Comparison of ENCODE assay signal across 8 mouse cellular contexts in genomic region chr8:69821971-69822385, GRCm38 (mm10). TPM values are rescaled to one million over a fixed set of nuclear protein-coding genes. Genes with fewer than 3 reads are reported as not detected.
DNase-seq lines count a peak whose midpoint lies in the region; ATAC-seq and TF ChIP-seq lines count a peak whose summit lies in the region.

No protein-coding gene starts in this region.

- H3K4me3 ChIP-seq in layer of hippocampus, adult 2 months: peak overlapping the region; percentile 46
- H3K4me3 ChIP-seq in forebrain, embryonic 13.5 days: peak overlapping the region; percentile 62
- H3K4me3 ChIP-seq in kidney, embryonic 15.5 days (replicated peaks): peak overlapping the region; percentile 67

- H3K4me1 ChIP-seq in forebrain, embryonic 13.5 days: peaks cover 33% of the 10 kb centered on the region
- peaks cover 34% of the 10 kb centered on the region for H3K4me1 ChIP-seq in kidney, embryonic 15.5 days

- H3K36me3 ChIP-seq in forebrain, embryonic 13.5 days (ENCODE audit: poor library complexity, severe bottlenecking): peaks cover 49% of the 10 kb centered on the region
- peaks cover 32% of the 10 kb centered on the region for H3K36me3 ChIP-seq in kidney, embryonic 15.5 days

- WGBS in forebrain, embryonic 13.5 days: 0% methylated on average over 16 of the region's 22 CpGs
- under 1% methylated on average over 14 of the region's 22 CpGs for WGBS in kidney, embryonic 15.5 days

- H3K27ac ChIP-seq in layer of hippocampus, adult 2 months: no peak overlapping the region
- peak overlapping the region; percentile 61; the same call in 1 of the 2 replicates for H3K27ac ChIP-seq in forebrain, embryonic 13.5 days
- peak overlapping the region; percentile 88 for H3K27ac ChIP-seq in kidney, embryonic 15.5 days

- H3K4me2 ChIP-seq in forebrain, embryonic 13.5 days: peak overlapping the region; percentile 81
- H3K4me2 ChIP-seq in kidney, embryonic 15.5 days: peak overlapping the region; percentile 85

- no peak for TF ChIP-seq CTCF in layer of hippocampus, adult 2 months (conservative IDR thresholded peaks at IDR 0.05)

- H3K9me3 ChIP-seq in forebrain, embryonic 13.5 days (replicated peaks): no peaks in the 10 kb centered on the region
- H3K9me3 ChIP-seq in kidney, embryonic 15.5 days (replicated peaks): no peaks in the 10 kb centered on the region

- no peak for DNase-seq in layer of hippocampus, adult 2 months (ENCODE audit: low spot score in 2 of 2)
- DNase-seq in layer of hippocampus, adult 18-20 months (ENCODE audit: low spot score in 2 of 2): no peak
- peak; percentile 53 for DNase-seq in ZHBTc4 (ENCODE audit: low read depth, low spot score)
- peak; percentile 81 for DNase-seq in testis, postnatal 14 days (ENCODE audit: low spot score)

- H3K9ac ChIP-seq in forebrain, embryonic 13.5 days: peak overlapping the region; percentile 80
- H3K9ac ChIP-seq in kidney, embryonic 15.5 days: peak overlapping the region; percentile 44

- ATAC-seq in forebrain, embryonic 13.5 days: peak; percentile 59
- ATAC-seq in kidney, embryonic 15.5 days (replicated peaks; ENCODE audit: low FRiP score): peak; percentile 66
- ATAC-seq in megakaryocyte progenitor cell, adult 5-6 weeks (replicated peaks; ENCODE audit: poor library complexity): peak; percentile 32
- no peak for ATAC-seq in monocyte, adult 5-6 weeks (replicated peaks; ENCODE audit: insufficient number of reproducible peaks, low FRiP score, low TSS enrichment, poor library complexity, severe bottlenecking)

- 0 out of 2 replicates have a peak, but pooled peaks cover 3% of the 10 kb centered on the region for H3K27me3 ChIP-seq in forebrain, embryonic 13.5 days
- H3K27me3 ChIP-seq in kidney, embryonic 15.5 days: no peaks in the 10 kb centered on the region

RNA-seq across cellular contexts. Expression of gene Lpar2, which starts 0.3 kb away (rescaled TPM):
- under 1 TPM; 0.47 to 0.64 TPM for total RNA-seq in layer of hippocampus, adult 2 months (2021)
- total RNA-seq in layer of hippocampus, adult 18-20 months (2021): under 1 TPM; 0.43 to 0.50 TPM
- 0.88 and 0.89 TPM in 2 replicates for polyA plus RNA-seq in forebrain, embryonic 13.5 days (2015; fragmentation: Nextera tagmentation; extraction: Ambion mirVana)
- polyA plus RNA-seq in kidney, embryonic 15.5 days (2015; fragmentation: Nextera tagmentation; extraction: Ambion mirVana): 0.62 and 0.84 TPM in 2 replicates
- 6.8 and 8.5 TPM in 2 replicates for total RNA-seq in megakaryocyte progenitor cell, adult 5-6 weeks (2015)
- total RNA-seq in megakaryocyte progenitor cell, adult 5-6 weeks (2017): 1.3 and 1.6 TPM in 2 replicates
- total RNA-seq in monocyte, adult 5-6 weeks (2017): 0.11 to 2.0 TPM (median 0.48 TPM) in 3 replicates

RNA-seq across cellular contexts. Expression of gene Pbx4, which starts 10.3 kb away (rescaled TPM):
- total RNA-seq in layer of hippocampus, adult 2 months (2021): 10 to 100 TPM; 15.1 to 18.3 TPM
- total RNA-seq in layer of hippocampus, adult 18-20 months (2021): 10 to 100 TPM; 12.4 to 14.0 TPM
- 63.5 and 67.7 TPM in 2 replicates for polyA plus RNA-seq in forebrain, embryonic 13.5 days (2015; fragmentation: Nextera tagmentation; extraction: Ambion mirVana)
- polyA plus RNA-seq in kidney, embryonic 15.5 days (2015; fragmentation: Nextera tagmentation; extraction: Ambion mirVana): 8.3 and 8.9 TPM in 2 replicates
- total RNA-seq in megakaryocyte progenitor cell, adult 5-6 weeks (2015): 6.8 and 10.2 TPM in 2 replicates
- 13.3 and 15.0 TPM in 2 replicates for total RNA-seq in megakaryocyte progenitor cell, adult 5-6 weeks (2017)
- total RNA-seq in monocyte, adult 5-6 weeks (2017): 4.5 to 11.8 TPM (median 9.7 TPM) in 3 replicates

RNA-seq across cellular contexts. Expression of gene Gmip, which starts 13.5 kb away (rescaled TPM):
- total RNA-seq in layer of hippocampus, adult 2 months (2021): 10 to 100 TPM; 11.1 to 15.7 TPM
- total RNA-seq in layer of hippocampus, adult 18-20 months (2021): 10 to 100 TPM; 12.1 to 13.3 TPM
- 24.0 and 28.6 TPM in 2 replicates for polyA plus RNA-seq in forebrain, embryonic 13.5 days (2015; fragmentation: Nextera tagmentation; extraction: Ambion mirVana)
- 9.5 and 10.1 TPM in 2 replicates for polyA plus RNA-seq in kidney, embryonic 15.5 days (2015; fragmentation: Nextera tagmentation; extraction: Ambion mirVana)
- 17.5 and 27.6 TPM in 2 replicates for total RNA-seq in megakaryocyte progenitor cell, adult 5-6 weeks (2015)
- 34.3 and 39.6 TPM in 2 replicates for total RNA-seq in megakaryocyte progenitor cell, adult 5-6 weeks (2017)
- 112 to 186 TPM (median 157 TPM) in 3 replicates for total RNA-seq in monocyte, adult 5-6 weeks (2017)

RNA-seq across cellular contexts. Expression of gene Zfp866, which starts 31.0 kb away (rescaled TPM):
- total RNA-seq in layer of hippocampus, adult 2 months (2021): 10 to 100 TPM; 28.2 to 28.5 TPM
- total RNA-seq in layer of hippocampus, adult 18-20 months (2021): 10 to 100 TPM; 25.6 to 27.0 TPM
- polyA plus RNA-seq in forebrain, embryonic 13.5 days (2015; fragmentation: Nextera tagmentation; extraction: Ambion mirVana): 43.0 and 45.4 TPM in 2 replicates
- polyA plus RNA-seq in kidney, embryonic 15.5 days (2015; fragmentation: Nextera tagmentation; extraction: Ambion mirVana): 29.8 and 30.1 TPM in 2 replicates
- total RNA-seq in megakaryocyte progenitor cell, adult 5-6 weeks (2015): 17.6 and 18.7 TPM in 2 replicates
- 17.8 and 28.2 TPM in 2 replicates for total RNA-seq in megakaryocyte progenitor cell, adult 5-6 weeks (2017)
- 28.2 to 42.8 TPM (median 32.0 TPM) in 3 replicates for total RNA-seq in monocyte, adult 5-6 weeks (2017)

RNA-seq across cellular contexts. Expression of gene Atp13a1, which starts 31.0 kb away (rescaled TPM):
- 10 to 100 TPM; 40.3 to 41.3 TPM for total RNA-seq in layer of hippocampus, adult 2 months (2021)
- 10 to 100 TPM; 36.0 to 37.2 TPM for total RNA-seq in layer of hippocampus, adult 18-20 months (2021)
- polyA plus RNA-seq in forebrain, embryonic 13.5 days (2015; fragmentation: Nextera tagmentation; extraction: Ambion mirVana): 41.7 and 45.5 TPM in 2 replicates
- polyA plus RNA-seq in kidney, embryonic 15.5 days (2015; fragmentation: Nextera tagmentation; extraction: Ambion mirVana): 47.9 and 54.3 TPM in 2 replicates
- 24.8 and 26.1 TPM in 2 replicates for total RNA-seq in megakaryocyte progenitor cell, adult 5-6 weeks (2015)
- 17.8 and 19.4 TPM in 2 replicates for total RNA-seq in megakaryocyte progenitor cell, adult 5-6 weeks (2017)
- total RNA-seq in monocyte, adult 5-6 weeks (2017): 10.5 to 25.2 TPM (median 16.7 TPM) in 3 replicates

Comparison
In these comparisons a context has a peak if more than half of its experiments do, and no peak if none do; other contexts are left out.
1. DNase-seq: peak in ZHBTc4 (single experiment) and testis, postnatal 14 days (single experiment); none in layer of hippocampus, adult 2 months (0 of 2) and layer of hippocampus, adult 18-20 months (0 of 2).
2. Peak in every context shown above with its lines, with median percentiles within 50 percentile points of each other: H3K4me3 ChIP-seq.